Mouse (Mus musculus) megakaryocyte-erythroid progenitor cell, adult 5-6 weeks (primary cell): ENCODE results near the gene Gm3055. TPM values are rescaled to one million over a fixed set of nuclear protein-coding genes. Genes with fewer than 3 reads are reported as not detected.
"Not testable (repeated sequence)": the region's sequence is repeated elsewhere in the genome, so short reads cannot be mapped to it uniquely, and the experiment has no call there.

Source experiments
- ATAC-seq: replicated peaks from 2 replicates; pipeline ENCODE4 v1.8.0; 2016; ENCODE audit warnings: mild to moderate bottlenecking, inconsistent platforms; ENCODE audit not compliant: severe bottlenecking, poor library complexity, low FRiP score, low TSS enrichment
- total RNA-seq, 2 experiments: library from RNA; stranded (forward) in 1 of 2; stranded (reverse) in 1 of 2; fragments of 200-1000, 215-1000 nt in 1 of 2; fragments of >200 nt in 1 of 2; fragmentation: Nextera tagmentation in 1 of 2; gene quantifications; 2 replicates each; pipeline ENCODE4 v1.2.3; 2014 to 2017

Gene Gm3055
- 1.6 and 3.9 TPM in 2 replicates for total RNA-seq (2014; fragmentation: Nextera tagmentation)
- total RNA-seq (2017), result 2.4 and 3.0 TPM in 2 replicates

- peak; percentile 85 for ATAC-seq
Measured at GRCm38 (mm10) chr10:81770506-81771403, at the start of gene Gm3055. Gene Gm3055, minus strand, starts transcription at chr10:81771161.

DNA sequence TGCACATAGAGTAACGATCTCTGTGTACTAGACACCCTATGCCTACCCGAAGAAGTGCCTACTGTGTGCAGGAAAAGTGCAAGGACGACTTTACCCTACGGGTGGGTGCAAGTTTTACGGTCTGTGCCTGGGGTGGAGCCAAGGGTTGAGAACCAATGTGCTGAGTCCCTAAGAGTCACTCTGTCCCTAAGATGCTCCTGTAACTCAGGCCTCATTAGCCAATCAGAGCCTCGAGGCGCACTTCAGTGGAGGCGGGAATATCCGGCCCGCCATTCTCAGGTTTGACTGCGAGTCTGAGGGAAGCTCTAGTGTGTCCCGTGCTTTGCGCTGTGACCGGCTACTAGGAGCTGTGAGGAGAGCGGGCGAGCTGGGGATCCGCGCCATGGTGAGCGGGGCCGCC lies 40.9 kb upstream of the Gm3055 start, which contains the start of gene Gm4767:
Gm4767 (plus strand) TSS at position 288 of the 400 bp plus-strand sequence.
- not testable (repeated sequence) for ATAC-seq

DNA sequence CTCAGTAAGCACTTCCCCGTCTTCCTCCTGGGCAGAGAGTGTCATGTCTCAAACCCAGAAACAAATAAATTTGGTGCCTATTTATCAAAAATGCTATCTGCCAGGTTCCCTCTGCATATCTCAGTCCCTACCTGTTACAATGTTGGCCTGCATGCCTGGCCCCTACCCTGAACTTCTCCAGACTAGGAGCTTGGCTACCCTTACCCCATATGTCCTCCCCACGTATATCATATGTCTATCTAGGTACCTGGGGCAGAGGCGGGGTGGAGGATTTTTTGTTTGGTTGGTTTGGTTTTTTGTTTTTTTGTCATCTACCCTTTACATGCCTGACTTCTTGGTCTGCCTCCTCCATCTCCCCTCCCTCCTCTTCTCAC lies 430 bp upstream of the Gm3055 start:
- ATAC-seq, result not testable (repeated sequence)

DNA sequence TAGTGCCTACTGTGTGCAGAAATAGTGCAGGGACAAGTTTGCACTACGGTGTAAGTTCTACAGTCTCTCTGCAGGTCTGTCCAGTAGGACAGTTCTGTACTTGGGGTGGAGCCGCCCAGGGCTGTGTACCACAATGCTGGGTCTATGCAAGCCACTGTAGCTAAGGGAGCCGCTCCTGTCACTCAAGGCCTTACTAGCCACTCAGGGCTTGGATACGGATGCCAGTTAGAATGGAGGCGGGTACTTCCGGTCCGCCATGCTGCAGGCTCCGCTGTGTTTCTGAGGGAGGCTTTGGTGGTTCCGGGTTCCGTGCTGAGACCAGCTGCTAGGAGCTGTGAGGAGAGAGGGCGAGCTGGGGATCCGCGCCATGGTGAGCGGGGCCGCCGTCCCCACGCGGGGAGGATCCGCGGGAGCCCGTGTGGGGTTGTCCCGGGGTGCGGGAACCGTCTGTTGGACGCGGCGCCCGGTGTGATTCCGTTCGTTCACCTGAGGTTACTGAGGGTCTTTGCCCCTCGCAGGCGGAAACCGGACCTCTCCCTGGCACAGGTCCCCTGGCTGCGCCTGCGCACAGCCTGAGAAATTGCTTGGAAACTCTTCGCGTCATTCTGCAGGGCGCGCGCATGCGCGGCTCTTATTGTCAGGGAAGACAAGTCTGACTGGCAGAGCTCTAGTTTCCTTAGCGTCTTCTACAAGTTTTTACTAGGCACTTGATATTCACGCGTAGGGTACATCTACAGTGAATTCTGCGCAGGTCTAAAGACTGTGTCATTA lies 66.2 kb downstream of the Gm3055 start, which contains the start of gene Zfp433:
Zfp433 (plus strand) TSS at position 295 of the 771 bp plus-strand sequence.
- ATAC-seq, result peak; percentile 100

Other genes starting within 250 kb of the Gm3055 start
- gene Gna15, start 246.9 kb downstream of the Gm3055 start, total RNA-seq (2014; fragmentation: Nextera tagmentation), result 41.4 and 48.1 TPM in 2 replicates
- 42.6 and 45.2 TPM in 2 replicates for gene Gna15, start 246.9 kb downstream of the Gm3055 start, total RNA-seq (2017)
- 13.7 and 22.4 TPM in 2 replicates for gene Gna11, start 226.0 kb downstream of the Gm3055 start, total RNA-seq (2014; fragmentation: Nextera tagmentation)
- gene Gna11, start 226.0 kb downstream of the Gm3055 start, total RNA-seq (2017), result 16.0 and 57.4 TPM in 2 replicates
- 185 and 209 TPM in 2 replicates for gene Aes, start 211.7 kb downstream of the Gm3055 start, total RNA-seq (2014; fragmentation: Nextera tagmentation)
- gene Aes, start 211.7 kb downstream of the Gm3055 start, total RNA-seq (2017), result 162 and 206 TPM in 2 replicates
- 4.2 and 5.9 TPM in 2 replicates for gene Tle2, start 196.6 kb downstream of the Gm3055 start, total RNA-seq (2014; fragmentation: Nextera tagmentation)
- 0.33 and 0.69 TPM in 2 replicates for gene Tle2, start 196.6 kb downstream of the Gm3055 start, total RNA-seq (2017)
- 7.9 and 14.3 TPM in 2 replicates for gene Tle6, start 170.1 kb downstream of the Gm3055 start, total RNA-seq (2014; fragmentation: Nextera tagmentation)
- gene Tle6, start 170.1 kb downstream of the Gm3055 start, total RNA-seq (2017), result 3.5 and 14.3 TPM in 2 replicates
- gene BC025920, start 164.9 kb downstream of the Gm3055 start, total RNA-seq (2014; fragmentation: Nextera tagmentation), result 3.4 and 4.5 TPM in 2 replicates
- gene BC025920, start 164.9 kb downstream of the Gm3055 start, total RNA-seq (2017), result 2.8 and 4.6 TPM in 2 replicates
- gene Sirt6, start 143.4 kb downstream of the Gm3055 start, total RNA-seq (2014; fragmentation: Nextera tagmentation), result 13.7 and 18.3 TPM in 2 replicates
- gene Sirt6, start 143.4 kb downstream of the Gm3055 start, total RNA-seq (2017), result 2.1 and 5.5 TPM in 2 replicates
- 7.7 and 10.4 TPM in 2 replicates for gene Ankrd24, start 142.6 kb downstream of the Gm3055 start, total RNA-seq (2014; fragmentation: Nextera tagmentation)
- gene Ankrd24, start 142.6 kb downstream of the Gm3055 start, total RNA-seq (2017), result 2.1 and 3.0 TPM in 2 replicates
- 4.5 and 4.6 TPM in 2 replicates for gene Gm10778, start 122.1 kb downstream of the Gm3055 start, total RNA-seq (2014; fragmentation: Nextera tagmentation)
- gene Gm10778, start 122.1 kb downstream of the Gm3055 start, total RNA-seq (2017), result 4.2 and 6.6 TPM in 2 replicates
- 3.2 and 7.4 TPM in 2 replicates for gene Zfp433, start 66.3 kb downstream of the Gm3055 start, total RNA-seq (2014; fragmentation: Nextera tagmentation)
- 16.8 and 19.8 TPM in 2 replicates for gene Zfp433, start 66.3 kb downstream of the Gm3055 start, total RNA-seq (2017)
- 1.2 and 8.6 TPM in 2 replicates for gene Gm4767, start 41.0 kb upstream of the Gm3055 start, total RNA-seq (2014; fragmentation: Nextera tagmentation)
- gene Gm4767, start 41.0 kb upstream of the Gm3055 start, total RNA-seq (2017), result 0.72 TPM in 1 of 2 replicates, not detected in the other
- 5.7 and 8.0 TPM in 2 replicates for gene Gm32687, start 92.8 kb upstream of the Gm3055 start, total RNA-seq (2014; fragmentation: Nextera tagmentation)
- gene Gm32687, start 92.8 kb upstream of the Gm3055 start, total RNA-seq (2017), result 7.1 and 12.4 TPM in 2 replicates
- gene Zfp781, start 159.3 kb upstream of the Gm3055 start, total RNA-seq (2014; fragmentation: Nextera tagmentation), result 0.84 TPM in 1 of 2 replicates, not detected in the other
- 0.05 TPM in 1 of 2 replicates, not detected in the other for gene Zfp781, start 159.3 kb upstream of the Gm3055 start, total RNA-seq (2017)